Mouse (Mus musculus): ENCODE results near the gene Tpi1.

DNA sequence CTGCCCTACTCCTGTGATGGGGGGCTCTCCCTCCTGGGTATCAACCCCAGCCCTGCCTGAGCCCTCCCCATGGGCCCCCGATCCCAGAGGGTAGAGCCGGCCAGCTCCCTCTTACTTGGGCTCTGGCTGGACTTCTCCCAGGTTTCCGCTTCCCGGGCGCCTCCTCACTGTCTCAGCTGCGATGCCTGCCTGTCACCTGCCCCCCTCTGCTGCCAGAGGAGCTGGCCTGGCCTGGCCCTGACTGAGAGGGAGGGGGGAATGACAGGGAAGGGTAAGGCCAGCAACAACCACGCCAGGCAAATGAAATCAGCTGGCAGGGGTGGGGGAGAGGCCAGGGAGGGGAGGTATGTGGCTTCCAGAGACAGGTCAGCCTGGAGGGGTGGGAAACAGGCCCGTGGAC, 25.7 kb upstream of the Tpi1 start:
- TF ChIP-seq MYOG (IDR thresholded peaks at IDR 0.05; ENCODE audit: control insufficient read depth, extremely low read depth, insufficient read length) (no peak), CTCF (IDR thresholded peaks at IDR 0.05; ENCODE audit: control insufficient read depth, insufficient read depth, insufficient read length) (no peak), MAX (IDR thresholded peaks at IDR 0.05) (no peak), FOSL1 (IDR thresholded peaks at IDR 0.05; ENCODE audit: insufficient read depth, low read length, poor library complexity, severe bottlenecking) (no peak), CEBPB (IDR thresholded peaks at IDR 0.05; ENCODE audit: low read depth) (no peak), MYOD1 (IDR thresholded peaks at IDR 0.05; ENCODE audit: control insufficient read depth, insufficient read length, low read depth) (no peak)
